Mouse (Mus musculus) liver, embryonic 14.5 days (tissue): ENCODE results near the gene Nfx1. TPM values are rescaled to one million over a fixed set of nuclear protein-coding genes. Genes with fewer than 3 reads are reported as not detected.
A peak's percentile ranks its signal among the peaks of the same experiment; 100 is the strongest.

Experiments used
- ATAC-seq: fragments of 200-750 bp; cut with Nextera tagmentation; 2 replicates; pipeline ENCODE4 v1.8.0; 2017; ENCODE audit warnings: moderate number of reproducible peaks, mild to moderate bottlenecking, moderate library complexity; ENCODE audit not compliant: insufficient read depth
- DNase-seq, 3 experiments: peaks; one replicate each; pipeline ENCODE4 v3.0.0-alpha.2; 2012 to 2013; ENCODE audit warnings: low read depth in 3 of 3, low spot score in 3 of 3
- H3K27ac ChIP-seq: fragments of 300-500 bp; sonication (generic); 2 replicates; pipeline ENCODE4 v1.5.1; 2014; ENCODE audit warnings: moderate library complexity, mild to moderate bottlenecking, control low read depth, inconsistent platforms
- H3K27me3 ChIP-seq: fragments of 300-500 bp; sonication (generic); 2 replicates; pipeline ENCODE4 v1.6.1; 2014; ENCODE audit warnings: mild to moderate bottlenecking, low read length, moderate library complexity; ENCODE audit not compliant: control insufficient read depth, insufficient read depth
- H3K36me3 ChIP-seq: fragments of 300-500 bp; sonication (generic); replicated peaks from 2 replicates; pipeline ENCODE4 v1.6.1; 2014; ENCODE audit warnings: low read depth; ENCODE audit not compliant: control insufficient read depth, insufficient read depth
- H3K4me1 ChIP-seq, 2 experiments: fragments of 200-500 bp in 1 of 2; fragments of 300-500 bp in 1 of 2; sonication (generic) in 1 of 2; replicated peaks; 2 replicates each; pipeline ENCODE4 v1.6.1; 2012 to 2014; ENCODE audit warnings: antibody characterized with exemption in 1 of 2, inconsistent platforms in 1 of 2, low read length in 1 of 2; ENCODE audit not compliant: control insufficient read depth in 2 of 2, insufficient read depth in 2 of 2
- H3K4me2 ChIP-seq: fragments of 300-500 bp; sonication (generic); 2 replicates; pipeline ENCODE4 v1.6.1; 2014; ENCODE audit warnings: low read depth, mild to moderate bottlenecking, control low read depth, moderate library complexity
- H3K4me3 ChIP-seq, 2 experiments: fragments of 200-500 bp in 1 of 2; fragments of 300-500 bp in 1 of 2; sonication (generic) in 1 of 2; 2 replicates each; pipeline ENCODE4 v1.5.1; 2012 to 2014; ENCODE audit warnings: low read depth in 2 of 2, low read length in 2 of 2, mild to moderate bottlenecking in 2 of 2, control low read depth in 1 of 2, inconsistent platforms in 1 of 2, moderate library complexity in 1 of 2; ENCODE audit not compliant: insufficient read depth in 1 of 2
- H3K9ac ChIP-seq: fragments of 300-500 bp; sonication (generic); replicated peaks from 2 replicates; pipeline ENCODE4 v1.6.1; 2014; ENCODE audit warnings: mild to moderate bottlenecking, control low read depth, moderate library complexity
- H3K9me3 ChIP-seq: fragments of 300-500 bp; sonication (generic); 2 replicates; pipeline ENCODE4 v1.6.1; 2016; ENCODE audit warnings: low read length, mixed read lengths; ENCODE audit not compliant: control insufficient read depth
- CTCF ChIP-seq: IDR thresholded peaks from 2 replicates; pipeline ENCODE4 v1.5.1; 2016; ENCODE audit warnings: antibody characterized with exemption, low read depth, control low read depth
- EP300 ChIP-seq: IDR thresholded peaks from 2 replicates; pipeline ENCODE4 v1.6.1; 2016; ENCODE audit warnings: antibody characterized with exemption, low read depth
- WGBS: fragments of 180-500 bp; shearing (Covaris S2); extraction: QIAGEN DNeasy Blood & Tissue Kit; methylation state at CpG from one replicate; pipeline ENCODE4 v1.1.7; 2014; ENCODE audit not compliant: insufficient replicate concordance; 5-methylcytosine and 5-hydroxymethylcytosine counted together
- polyA plus RNA-seq, 2 experiments: library from polyadenylated mRNA; depleted of rRNA in 1 of 2; stranded (reverse) in 1 of 2; unstranded in 1 of 2; fragments of >200 nt; fragmentation: Nextera tagmentation in 1 of 2; extraction: Ambion mirVana in 1 of 2; gene quantifications; 2 replicates each; pipeline versions ENCODE4 v1.2.1 to v1.2.3; 2012 to 2014

The Nfx1 gene
- polyA plus RNA-seq, 2 experiments: 22.1 to 27.1 TPM

DNA sequence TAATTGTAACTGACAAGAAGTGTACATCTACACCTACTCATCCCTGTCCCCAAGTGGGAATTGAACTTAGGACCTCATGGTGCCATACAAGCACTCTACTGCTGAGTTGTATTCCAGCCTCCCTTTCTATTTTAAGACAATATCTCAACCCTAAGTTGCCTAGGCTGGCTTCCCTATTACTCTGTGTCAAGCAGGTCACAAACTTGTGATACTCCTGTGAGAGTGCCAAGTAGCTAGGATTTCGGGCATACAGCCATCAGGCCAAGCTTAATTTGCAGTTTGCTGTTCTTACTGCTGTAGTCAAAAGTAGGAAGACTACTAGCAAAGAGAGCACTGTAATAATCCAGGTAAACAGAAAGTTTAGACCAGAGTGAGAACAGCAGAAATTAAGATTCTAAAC is 13.0 kb downstream of the Nfx1 start:
- no peak for ATAC-seq

DNA sequence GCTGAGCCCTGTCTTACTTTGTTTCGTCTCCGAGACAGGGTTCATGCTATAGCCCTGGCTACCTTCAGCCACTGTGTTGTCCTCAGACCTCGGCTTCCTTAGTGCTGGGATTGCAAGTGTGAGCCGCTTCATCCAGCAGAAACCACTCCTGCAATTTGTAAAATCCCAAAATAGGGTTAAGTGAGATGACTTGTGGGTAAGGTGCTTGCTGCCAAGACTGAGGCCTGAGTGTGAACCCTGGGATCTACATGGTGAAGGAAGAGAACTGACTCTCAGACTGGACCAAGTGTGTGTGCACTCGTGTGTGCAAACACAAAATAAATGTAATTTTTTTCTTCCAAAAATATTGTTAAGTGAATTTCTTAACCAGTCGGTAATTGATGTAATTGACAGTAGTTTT is 18.9 kb downstream of the Nfx1 start:
- 80% methylated on average over 6 of the region's 6 CpGs for whole genome bisulfite sequencing
- DNase-seq (no peak), ATAC-seq (no peak)
- Histone ChIP-seq H3K4me2 (no peak overlapping the region), H3K9me3 (no peaks in the 10 kb centered on the region), H3K36me3 (peaks cover 85% of the 10 kb centered on the region), H3K27me3 (no peaks in the 10 kb centered on the region), H3K9ac (no peak overlapping the region), H3K4me3 (no peak overlapping the region), H3K4me1 (no peaks in the 10 kb centered on the region), H3K27ac (no peak overlapping the region)
- no peak for TF ChIP-seq CTCF
- no peak for TF ChIP-seq EP300

More for the DNA sequence above, 13.0 kb downstream of the Nfx1 start:
- Histone ChIP-seq H3K36me3 (peaks cover 54% of the 10 kb centered on the region), H3K9me3 (no peaks in the 10 kb centered on the region), H3K4me1 (no peaks in the 10 kb centered on the region), H3K27ac (no peak overlapping the region), H3K27me3 (no peaks in the 10 kb centered on the region), H3K4me2 (no peak overlapping the region), H3K9ac (no peak overlapping the region), H3K4me3 (no peak overlapping the region)
- no peak for DNase-seq
- 61% methylated on average over 1 of the region's 1 CpGs for WGBS
- TF ChIP-seq EP300: no peak

DNA sequence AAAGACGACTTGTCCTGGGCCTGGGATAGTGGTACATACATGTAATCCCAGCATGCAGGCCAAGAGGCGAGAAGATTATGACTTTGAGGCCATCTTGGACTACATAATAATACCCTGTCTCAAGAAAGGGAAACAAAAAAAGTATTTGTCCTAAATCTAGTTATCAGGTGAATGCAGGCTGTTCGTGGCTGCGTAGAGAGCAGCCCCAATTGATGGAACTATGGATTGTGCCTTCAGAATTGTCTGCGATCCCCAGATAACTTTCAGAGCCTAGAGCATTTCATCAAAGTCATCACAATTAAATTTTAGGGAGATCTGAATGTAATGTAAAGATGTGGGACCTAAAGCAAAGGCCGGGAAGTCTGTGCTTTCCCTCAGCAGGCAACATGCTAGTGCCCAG is 25.6 kb downstream of the Nfx1 start:
- TF ChIP-seq EP300 (peak; percentile 65), CTCF (no peak)
- Histone ChIP-seq H3K9ac (no peak overlapping the region), H3K36me3 (peaks cover 85% of the 10 kb centered on the region), H3K9me3 (no peaks in the 10 kb centered on the region), H3K4me3 (no peak overlapping the region), H3K4me2 (no peak overlapping the region), H3K27ac (no peak overlapping the region), H3K27me3 (no peaks in the 10 kb centered on the region), H3K4me1 (peaks cover 3 to 23% of the 10 kb centered on the region in 2 experiments; a peak in 3 of 4 replicates)
- peak; percentile 17 to 28 (median 26) for DNase-seq
- ATAC-seq: peak; percentile 46; the same call in 1 of the 2 replicates
- 68% methylated on average over 6 of the region's 6 CpGs for WGBS

DNA sequence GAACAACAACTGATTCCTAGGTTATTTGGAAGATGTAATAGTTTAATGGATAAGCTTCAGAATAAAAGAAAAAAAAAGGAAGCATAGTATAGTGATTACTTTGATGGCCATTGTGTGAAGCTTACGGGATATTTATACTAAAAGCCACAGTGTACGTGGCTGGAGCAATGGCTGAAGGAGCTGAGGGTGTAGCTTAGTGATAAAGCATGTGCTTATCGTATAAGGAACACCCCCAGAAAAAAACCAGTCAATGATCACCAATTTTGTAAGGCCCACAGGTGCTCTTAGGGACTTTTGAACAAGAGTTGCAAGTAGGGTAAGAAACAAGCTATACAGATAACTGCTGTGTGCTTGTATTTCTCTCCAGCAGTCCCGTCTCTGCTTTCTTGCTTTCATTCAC is 27.2 kb downstream of the Nfx1 start:
- peaks cover 3 to 23% of the 10 kb centered on the region in 2 experiments; a peak in 3 of 4 replicates for H3K4me1 ChIP-seq
- peaks cover 78% of the 10 kb centered on the region for H3K36me3 ChIP-seq
- WGBS: 35% methylated on average over 4 of the region's 4 CpGs

DNA sequence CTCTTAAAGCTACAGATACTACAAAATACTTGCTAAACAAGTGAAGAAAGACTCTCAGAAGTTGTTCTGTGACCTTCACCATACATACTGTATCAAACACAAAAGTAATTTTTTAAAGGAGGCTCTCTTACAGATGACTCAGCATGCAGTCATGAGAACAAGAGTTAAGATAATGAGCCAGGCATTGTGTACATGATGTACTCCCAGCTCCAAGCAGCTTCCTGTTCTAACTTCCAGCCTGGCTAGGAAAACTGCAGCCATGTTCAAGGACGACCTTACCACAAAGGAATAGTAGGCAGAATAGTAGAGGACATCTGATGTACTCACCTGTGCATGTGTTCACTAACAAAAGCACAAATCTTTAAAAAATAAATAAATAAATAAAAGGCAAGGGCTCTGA is 29.6 kb downstream of the Nfx1 start:
- Histone ChIP-seq H3K4me3 (no peak overlapping the region), H3K36me3 (peaks cover 81% of the 10 kb centered on the region), H3K27ac (no peak overlapping the region), H3K9ac (no peak overlapping the region), H3K9me3 (no peaks in the 10 kb centered on the region), H3K27me3 (no peaks in the 10 kb centered on the region), H3K4me1 (peaks cover 3 to 23% of the 10 kb centered on the region in 2 experiments; a peak in 3 of 4 replicates), H3K4me2 (no peak overlapping the region)
- WGBS: 46% methylated on average over 1 of the region's 1 CpGs
- ATAC-seq: no peak
- no peak for TF ChIP-seq CTCF
- DNase-seq: no peak

More for the DNA sequence above, 27.2 kb downstream of the Nfx1 start:
- Histone ChIP-seq H3K27ac (peak overlapping the region; percentile 29; the same call in 1 of the 2 replicates), H3K4me3 (no peak overlapping the region), H3K27me3 (no peaks in the 10 kb centered on the region), H3K9me3 (no peaks in the 10 kb centered on the region), H3K4me2 (no peak overlapping the region), H3K9ac (no peak overlapping the region)
- DNase-seq: peak; percentile 30 to 33 (median 30)
- peak; percentile 57; the same call in 1 of the 2 replicates for TF ChIP-seq EP300
- no peak for TF ChIP-seq CTCF
- peak; percentile 79 for ATAC-seq
